Mouse (Mus musculus) ES-Bruce4 (cell line): ENCODE data around the gene Gm8909. TPM values are rescaled to one million over a fixed set of nuclear protein-coding genes. Genes with fewer than 3 reads are reported as not detected.
"Not testable (repeated sequence)": the region's sequence is repeated elsewhere in the genome, so short reads cannot be mapped to it uniquely, and the experiment has no call there.

Experiments used
- H3K27ac ChIP-seq: 2 replicates; pipeline ENCODE4 v1.5.1; 2012; ENCODE audit warnings: low read length, inconsistent platforms; ENCODE audit not compliant: insufficient read depth
- H3K27me3 ChIP-seq: 2 replicates; pipeline ENCODE4 v1.6.1; 2012; ENCODE audit warnings: mild to moderate bottlenecking, low read length, inconsistent platforms; ENCODE audit not compliant: control insufficient read depth, poor library complexity, insufficient read depth, severe bottlenecking
- H3K36me3 ChIP-seq: 2 replicates; pipeline ENCODE4 v1.6.1; 2012; ENCODE audit warnings: inconsistent platforms, mild to moderate bottlenecking, low read length, moderate library complexity; ENCODE audit not compliant: control insufficient read depth, poor library complexity, insufficient read depth, severe bottlenecking
- H3K4me1 ChIP-seq: one replicate; pipeline ENCODE4 v1.8.1; 2011; ENCODE audit warnings: low read length; ENCODE audit not compliant: control insufficient read depth, insufficient read depth
- H3K4me3 ChIP-seq: 2 replicates; pipeline ENCODE4 v1.5.1; 2011; ENCODE audit warnings: low read depth, mild to moderate bottlenecking, low read length
- H3K9ac ChIP-seq: 2 replicates; pipeline ENCODE4 v1.6.1; 2012; ENCODE audit warnings: low read depth, mild to moderate bottlenecking, inconsistent platforms; ENCODE audit not compliant: poor library complexity, severe bottlenecking
- H3K9me3 ChIP-seq: replicated peaks from 2 replicates; pipeline ENCODE4 v1.6.1; 2012; ENCODE audit warnings: mild to moderate bottlenecking, low read length, inconsistent platforms; ENCODE audit not compliant: control insufficient read depth, poor library complexity, insufficient read depth, severe bottlenecking
- CTCF ChIP-seq: IDR thresholded peaks from one replicate; pipeline ENCODE4 v1.8.1; 2011; ENCODE audit warnings: low read depth, low read length
- EP300 ChIP-seq: IDR thresholded peaks from 2 replicates; pipeline ENCODE4 v1.6.1; 2011; ENCODE audit warnings: low read depth, low read length; ENCODE audit not compliant: insufficient read depth
- POLR2A ChIP-seq: IDR thresholded peaks from one replicate; pipeline ENCODE4 v1.8.1; 2011; ENCODE audit warnings: low read length; ENCODE audit not compliant: insufficient read depth
- polyA plus RNA-seq: library from polyadenylated mRNA; stranded (reverse); fragments of >200 nt; gene quantifications from 2 replicates; pipeline ENCODE4 v1.2.4, GENCODE M21; 2011; ENCODE audit warnings: low read depth; ENCODE audit not compliant: missing spikeins, insufficient read depth, insufficient read length

The Gm8909 gene
- polyA plus RNA-seq, 1 experiment = 13.5 TPM

- no peak overlapping the region for H3K9ac ChIP-seq
- no peak overlapping the region for H3K27ac ChIP-seq
- no peaks in the 10 kb centered on the region for H3K36me3 ChIP-seq
- no peaks in the 10 kb centered on the region for H3K9me3 ChIP-seq
- TF ChIP-seq CTCF (no peak), EP300 (no peak), POLR2A (no peak)
- peaks cover 2% of the 10 kb centered on the region for H3K4me1 ChIP-seq
- H3K27me3 ChIP-seq = no peaks in the 10 kb centered on the region
- H3K4me3 ChIP-seq = no peak overlapping the region
Observed at GRCm38 (mm10) chr17:36187540-36187939, 19.2 kb upstream of the Gm8909 start.

GRCm38 (mm10) chr17:36182212-36182611 lies 13.9 kb upstream of the Gm8909 start:
- H3K9me3 ChIP-seq = no peaks in the 10 kb centered on the region
- no peaks in the 10 kb centered on the region for H3K36me3 ChIP-seq
- H3K9ac ChIP-seq = no peak overlapping the region
- H3K27me3 ChIP-seq = no peaks in the 10 kb centered on the region
- H3K27ac ChIP-seq = no peak overlapping the region
- H3K4me3 ChIP-seq = no peak overlapping the region
- no peaks in the 10 kb centered on the region for H3K4me1 ChIP-seq
- no peak for TF ChIP-seq CTCF
- no peak for TF ChIP-seq EP300
- TF ChIP-seq POLR2A = no peak

DNA sequence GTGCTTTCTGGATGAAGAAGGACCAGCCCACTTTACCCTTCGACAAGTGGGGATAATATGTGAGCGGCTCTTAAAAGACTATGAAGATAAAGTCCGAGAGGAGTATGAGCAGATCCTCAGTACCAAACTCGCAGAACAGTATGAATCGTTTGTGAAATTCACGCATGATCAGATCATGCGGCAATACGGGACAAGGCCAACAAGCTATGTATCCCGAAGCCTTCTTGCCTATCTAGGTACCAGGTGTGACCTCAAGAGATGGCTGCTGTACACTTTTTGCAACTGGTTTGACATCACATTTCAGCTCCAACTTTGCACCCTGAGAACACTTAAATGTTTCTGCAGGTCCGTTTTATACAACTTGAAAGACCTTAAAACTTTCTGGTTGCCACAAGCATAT lies 11.1 kb upstream of the Gm8909 start:
- H3K9me3 ChIP-seq, H3K36me3 ChIP-seq, H3K4me1 ChIP-seq, H3K27ac ChIP-seq, H3K27me3 ChIP-seq: not testable (repeated sequence)
- H3K9ac ChIP-seq = peak overlapping the region; percentile 86
- peak overlapping the region; percentile 67 for H3K4me3 ChIP-seq

GRCm38 (mm10) chr17:36178938-36179337 lies 10.6 kb upstream of the Gm8909 start:
- Histone ChIP-seq H3K4me3 (peak overlapping the region; percentile 67), H3K9ac (peak overlapping the region; percentile 86)
- not testable (repeated sequence) for H3K4me1 ChIP-seq, H3K9me3 ChIP-seq, H3K27ac ChIP-seq, H3K27me3 ChIP-seq, H3K36me3 ChIP-seq

DNA sequence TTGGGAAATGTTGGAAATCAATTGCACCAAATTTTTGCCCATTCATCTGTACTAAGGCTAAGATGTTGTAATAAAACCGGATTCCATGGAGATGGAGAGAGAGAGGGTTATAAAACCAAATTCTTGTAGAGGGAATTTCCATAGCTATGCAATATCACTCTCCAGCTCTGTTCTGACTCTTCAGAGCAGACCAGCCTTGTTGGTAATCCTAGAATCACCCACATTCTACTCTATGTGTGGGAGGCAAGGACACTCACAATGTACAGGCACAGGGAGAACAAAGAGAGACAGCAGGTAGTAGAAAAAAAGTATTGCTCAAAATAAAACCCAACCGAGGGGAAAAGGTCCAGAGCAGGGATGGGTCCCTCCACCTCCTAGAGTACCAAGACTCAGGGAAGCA lies 7.8 kb upstream of the Gm8909 start:
- H3K27me3 ChIP-seq, H3K4me1 ChIP-seq, H3K4me3 ChIP-seq, H3K27ac ChIP-seq, H3K9ac ChIP-seq, H3K36me3 ChIP-seq, H3K9me3 ChIP-seq: not testable (repeated sequence)

DNA sequence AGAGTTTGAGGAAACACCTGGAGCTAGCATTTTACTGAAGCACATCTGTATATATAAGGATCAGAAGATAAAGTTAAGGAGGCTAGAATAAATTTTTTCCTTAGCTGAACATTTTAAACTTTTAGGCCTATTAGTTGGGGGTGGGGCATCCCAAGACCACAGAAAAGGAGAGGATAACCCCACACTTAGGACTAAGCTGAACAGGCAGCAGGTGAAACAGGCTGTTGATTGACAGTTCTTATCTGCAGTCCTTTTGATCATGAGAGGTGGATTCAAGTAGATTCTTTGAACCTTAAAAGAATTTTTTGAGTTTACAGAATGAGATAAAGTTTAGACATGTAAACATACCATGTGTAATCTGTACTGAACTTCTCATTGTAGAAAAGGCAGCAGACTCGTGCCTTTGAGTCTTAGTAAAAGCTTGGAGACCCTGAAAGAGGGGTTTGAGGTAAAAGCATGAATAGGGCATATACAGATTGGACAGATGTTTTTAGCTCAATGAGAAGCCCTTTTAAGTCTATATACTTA lies 2.0 kb upstream of the Gm8909 start:
- H3K27ac ChIP-seq = no peak overlapping the region
- H3K4me1 ChIP-seq = peaks cover 3% of the 10 kb centered on the region
- H3K27me3 ChIP-seq = no peaks in the 10 kb centered on the region
- no peak overlapping the region for H3K9ac ChIP-seq
- no peak overlapping the region for H3K4me3 ChIP-seq
- H3K36me3 ChIP-seq = no peaks in the 10 kb centered on the region; the same call in none of the 2 replicates
- no peak for TF ChIP-seq POLR2A
- TF ChIP-seq EP300 = no peak
- no peak for TF ChIP-seq CTCF
- no peaks in the 10 kb centered on the region for H3K9me3 ChIP-seq

- Histone ChIP-seq H3K9me3 (no peaks in the 10 kb centered on the region), H3K36me3 (no peaks in the 10 kb centered on the region; the same call in none of the 2 replicates), H3K27me3 (no peaks in the 10 kb centered on the region), H3K4me1 (peaks cover 3% of the 10 kb centered on the region), H3K27ac (no peak overlapping the region), H3K9ac (no peak overlapping the region), H3K4me3 (no peak overlapping the region)
- TF ChIP-seq CTCF (no peak), EP300 (no peak), POLR2A (no peak)
Observed at GRCm38 (mm10) chr17:36169753-36170152, 1.4 kb upstream of the Gm8909 start.

GRCm38 (mm10) chr17:36169094-36169493 lies 757 bp upstream of the Gm8909 start:
- not testable (repeated sequence) for H3K36me3 ChIP-seq, H3K4me1 ChIP-seq, H3K9ac ChIP-seq, H3K27me3 ChIP-seq, H3K9me3 ChIP-seq, H3K4me3 ChIP-seq
- H3K27ac ChIP-seq = 0 out of 2 replicates have a peak overlapping the region, but pooled peaks have one; percentile 54
